Mouse (Mus musculus): Measurements from ENCODE around the gene Zfp385c. TPM values are rescaled to one million over a fixed set of nuclear protein-coding genes. Genes with fewer than 3 reads are reported as not detected.

Zfp385c gene
- polyA plus RNA-seq, 1 experiment from 2014 or later, result 0.41 TPM

Other genes starting within 250 kb of the Zfp385c start
- 9.5 and 9.8 TPM in 2 replicates for gene Klhl11, start 219.7 kb downstream of the Zfp385c start, polyA plus RNA-seq (2016; fragmentation: Nextera tagmentation; extraction: Ambion mirVana)
- 93.7 and 99.0 TPM in 2 replicates for gene Acly, start 164.5 kb downstream of the Zfp385c start, polyA plus RNA-seq (2016; fragmentation: Nextera tagmentation; extraction: Ambion mirVana)
- 0.30 and 0.77 TPM in 2 replicates for gene Ttc25, start 146.8 kb downstream of the Zfp385c start, polyA plus RNA-seq (2016; fragmentation: Nextera tagmentation; extraction: Ambion mirVana)
- gene Cnp, start 117.6 kb downstream of the Zfp385c start, polyA plus RNA-seq (2016; fragmentation: Nextera tagmentation; extraction: Ambion mirVana), result 21.6 and 22.1 TPM in 2 replicates
- gene Nkiras2, start 73.2 kb downstream of the Zfp385c start, polyA plus RNA-seq (2016; fragmentation: Nextera tagmentation; extraction: Ambion mirVana), result 59.7 and 60.7 TPM in 2 replicates
- gene Dnajc7, start 72.3 kb downstream of the Zfp385c start, polyA plus RNA-seq (2016; fragmentation: Nextera tagmentation; extraction: Ambion mirVana), result 207 and 213 TPM in 2 replicates
- gene Dhx58, start 11.8 kb upstream of the Zfp385c start, polyA plus RNA-seq (2016; fragmentation: Nextera tagmentation; extraction: Ambion mirVana), result 0.74 and 0.90 TPM in 2 replicates
- 45.4 and 49.0 TPM in 2 replicates for gene Kat2a, start 20.0 kb upstream of the Zfp385c start, polyA plus RNA-seq (2016; fragmentation: Nextera tagmentation; extraction: Ambion mirVana)
- 0.27 TPM in 1 of 2 replicates, not detected in the other for gene Hspb9, start 21.4 kb upstream of the Zfp385c start, polyA plus RNA-seq (2016; fragmentation: Nextera tagmentation; extraction: Ambion mirVana)
- gene Rab5c, start 45.8 kb upstream of the Zfp385c start, polyA plus RNA-seq (2016; fragmentation: Nextera tagmentation; extraction: Ambion mirVana), result 10.5 and 11.4 TPM in 2 replicates
- not detected in 2 replicates for gene Kcnh4, start 67.5 kb upstream of the Zfp385c start, polyA plus RNA-seq (2016; fragmentation: Nextera tagmentation; extraction: Ambion mirVana)
- gene Hcrt, start 70.5 kb upstream of the Zfp385c start, polyA plus RNA-seq (2016; fragmentation: Nextera tagmentation; extraction: Ambion mirVana), result not detected in 2 replicates
- 6.5 and 7.0 TPM in 2 replicates for gene Ghdc, start 78.5 kb upstream of the Zfp385c start, polyA plus RNA-seq (2016; fragmentation: Nextera tagmentation; extraction: Ambion mirVana)
- 35.0 and 35.3 TPM in 2 replicates for gene Stat5b, start 158.3 kb upstream of the Zfp385c start, polyA plus RNA-seq (2016; fragmentation: Nextera tagmentation; extraction: Ambion mirVana)
- 6.6 and 8.3 TPM in 2 replicates for gene Stat5a, start 166.9 kb upstream of the Zfp385c start, polyA plus RNA-seq (2016; fragmentation: Nextera tagmentation; extraction: Ambion mirVana)
- gene Stat3, start 247.1 kb upstream of the Zfp385c start, polyA plus RNA-seq (2016; fragmentation: Nextera tagmentation; extraction: Ambion mirVana), result 60.0 and 63.2 TPM in 2 replicates